Mouse (Mus musculus) small intestine, adult 2 months (tissue): ENCODE results near the gene Erbb3.

Experiments used
- CTCF ChIP-seq: fragments of 200-500 bp; IDR thresholded peaks from 2 replicates; pipeline ENCODE4 v1.5.1; 2012; ENCODE audit warnings: low read depth, mild to moderate bottlenecking, control low read depth, inconsistent platforms, low read length, moderate library complexity, mixed read lengths; ENCODE audit not compliant: insufficient replicate concordance, insufficient read length; ENCODE audit errors: extremely low read depth
- POLR2A ChIP-seq: fragments of 200-500 bp; IDR thresholded peaks from 2 replicates; pipeline ENCODE4 v1.6.1; 2012; ENCODE audit warnings: low read depth, mild to moderate bottlenecking, control low read depth, inconsistent platforms, low read length, moderate library complexity

GRCm38 (mm10) chr10:128538340-128538870 lies 51.0 kb downstream of the Erbb3 start:
- no peak for TF ChIP-seq CTCF
- no peak for TF ChIP-seq POLR2A
